Mouse (Mus musculus) forebrain, embryonic 15.5 days (tissue): ENCODE measurements at regions not wholly inside any gene's neighbourhood (a gene's known extent, or its start where the extent isn't known, plus 50 kb on each side); places are given as distances from the start of the nearest gene placed in this dataset.

Source experiments
- ATAC-seq: fragments of 200-750 bp; cut with Nextera tagmentation; replicated peaks from 2 replicates; pipeline ENCODE4 v1.8.0; 2017; ENCODE audit warnings: mild to moderate bottlenecking, moderate TSS enrichment, moderate library complexity
- H3K27ac ChIP-seq: fragments of 300-500 bp; sonication (generic); replicated peaks from 2 replicates; pipeline ENCODE4 v1.5.1; 2015; ENCODE audit warnings: mild to moderate bottlenecking, inconsistent platforms
- H3K27me3 ChIP-seq: fragments of 300-500 bp; sonication (generic); 2 replicates; pipeline ENCODE4 v1.6.1; 2015; ENCODE audit warnings: inconsistent platforms
- H3K36me3 ChIP-seq: fragments of 300-500 bp; sonication (generic); 2 replicates; pipeline ENCODE4 v1.6.1; 2015; ENCODE audit warnings: mild to moderate bottlenecking, inconsistent platforms
- H3K4me1 ChIP-seq: fragments of 300-500 bp; sonication (generic); 2 replicates; pipeline ENCODE4 v1.6.1; 2015; ENCODE audit warnings: inconsistent platforms
- H3K4me2 ChIP-seq: fragments of 300-500 bp; sonication (generic); replicated peaks from 2 replicates; pipeline ENCODE4 v1.6.1; 2015; ENCODE audit warnings: mild to moderate bottlenecking, inconsistent platforms
- H3K4me3 ChIP-seq: fragments of 300-500 bp; sonication (generic); 2 replicates; pipeline ENCODE4 v1.5.1; 2015; ENCODE audit warnings: mild to moderate bottlenecking, inconsistent platforms
- H3K9ac ChIP-seq: fragments of 300-500 bp; sonication (generic); replicated peaks from 2 replicates; pipeline ENCODE4 v1.6.1; 2015; ENCODE audit warnings: mild to moderate bottlenecking, inconsistent platforms
- H3K9me3 ChIP-seq: fragments of 300-500 bp; sonication (generic); 2 replicates; pipeline ENCODE4 v1.6.1; 2016; ENCODE audit warnings: inconsistent platforms
- WGBS: fragments of 180-500 bp; shearing (Covaris S2); methylation state at CpG from one replicate; pipeline ENCODE4 v1.1.7; 2015; ENCODE audit warnings: mixed read lengths; 5-methylcytosine and 5-hydroxymethylcytosine counted together

DNA sequence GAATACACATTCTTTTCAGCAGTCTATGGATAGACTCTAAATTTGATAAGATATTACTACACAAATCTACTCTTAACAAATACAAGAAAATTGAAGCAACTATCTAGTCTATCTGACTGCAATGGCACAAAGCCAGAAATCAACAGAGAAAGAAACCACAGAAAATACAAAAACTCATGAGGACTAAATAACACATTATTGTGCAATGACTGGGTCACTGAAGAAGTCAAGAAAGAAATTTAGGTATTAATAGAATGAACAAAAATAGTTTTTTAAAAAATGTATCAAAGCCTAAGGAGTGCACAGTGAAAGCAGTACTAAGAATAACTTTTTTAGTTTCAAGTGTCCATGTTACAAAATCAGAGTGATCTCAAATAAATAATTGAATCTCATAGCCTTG, 202.2 kb downstream of the Mylk4 start:
- Histone ChIP-seq H3K27me3 (no peaks in the 10 kb centered on the region), H3K4me1 (no peaks in the 10 kb centered on the region), H3K27ac (no peak overlapping the region), H3K4me3 (no peak overlapping the region), H3K9ac (no peak overlapping the region), H3K9me3 (no peaks in the 10 kb centered on the region), H3K4me2 (no peak overlapping the region), H3K36me3 (no peaks in the 10 kb centered on the region)
- ATAC-seq: no peak

DNA sequence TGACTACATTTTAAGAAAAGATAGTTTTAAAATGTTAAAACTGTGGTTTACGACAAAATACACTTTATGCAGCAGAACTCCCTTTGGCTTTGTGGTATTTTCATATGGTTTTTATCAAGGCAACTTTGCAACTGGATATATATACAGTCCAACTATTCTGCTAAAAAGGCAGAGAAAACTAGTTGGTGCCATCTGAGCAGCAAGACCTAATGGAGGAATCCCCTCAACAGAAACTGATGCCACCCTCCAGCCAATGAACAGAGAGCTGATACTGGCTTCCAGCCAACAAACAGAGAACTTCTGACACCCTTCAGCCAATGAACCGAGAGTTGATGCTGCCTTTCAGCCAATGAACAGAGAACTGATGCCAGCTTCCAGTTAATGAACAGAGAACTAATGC, 215.9 kb downstream of the Mylk4 start:
- Histone ChIP-seq H3K9ac (no peak overlapping the region), H3K27me3 (no peaks in the 10 kb centered on the region), H3K9me3 (no peaks in the 10 kb centered on the region), H3K4me2 (no peak overlapping the region), H3K4me1 (no peaks in the 10 kb centered on the region), H3K27ac (no peak overlapping the region), H3K36me3 (no peaks in the 10 kb centered on the region), H3K4me3 (no peak overlapping the region)
- WGBS: 83% methylated on average over 2 of the region's 2 CpGs
- no peak for ATAC-seq

DNA sequence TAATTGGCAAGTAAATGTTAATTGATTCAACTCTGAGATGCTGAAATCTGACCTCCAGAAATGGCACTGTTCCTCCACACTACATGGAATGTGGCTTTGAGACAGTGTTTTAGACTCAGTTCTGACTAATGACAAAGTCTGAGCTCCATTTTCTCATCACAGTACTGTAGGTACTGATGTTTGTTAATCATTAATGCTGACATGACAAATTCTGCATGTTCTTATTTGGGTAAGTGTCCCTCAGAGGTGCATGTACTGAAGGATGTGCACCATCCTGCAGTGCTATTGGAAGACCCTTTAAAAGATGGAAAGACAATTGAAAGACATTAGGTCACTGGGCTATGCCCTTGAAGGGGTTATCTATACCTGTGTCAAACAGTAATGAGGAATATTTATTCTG, 222.1 kb upstream of the Gmds start:
- no peaks in the 10 kb centered on the region for H3K27me3 ChIP-seq
- H3K4me2 ChIP-seq: no peak overlapping the region
- no peak overlapping the region for H3K27ac ChIP-seq
- no peak overlapping the region for H3K4me3 ChIP-seq
- no peaks in the 10 kb centered on the region for H3K4me1 ChIP-seq
- no peaks in the 10 kb centered on the region for H3K9me3 ChIP-seq
- no peak for ATAC-seq
- H3K9ac ChIP-seq: no peak overlapping the region
- no peaks in the 10 kb centered on the region for H3K36me3 ChIP-seq

DNA sequence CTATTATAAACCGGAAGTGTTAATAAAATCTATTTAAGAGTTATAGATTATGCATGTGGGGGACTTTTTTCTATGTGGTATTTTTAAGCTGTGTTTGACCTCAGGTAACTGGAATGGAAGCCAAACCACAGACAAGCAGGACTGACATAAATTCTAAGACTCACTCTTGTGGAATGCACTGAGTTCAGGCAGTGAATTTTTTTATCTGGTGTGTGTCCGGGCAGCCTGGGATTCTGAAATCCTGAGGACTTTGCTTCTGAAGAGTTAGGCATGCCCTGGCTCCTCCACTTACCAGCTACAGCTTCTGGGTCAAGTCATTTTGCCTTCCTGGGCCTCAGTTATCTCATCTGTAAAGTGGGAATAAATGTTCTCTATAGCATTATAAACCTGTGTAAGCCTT, 217.9 kb upstream of the Gmds start:
- Histone ChIP-seq H3K4me2 (no peak overlapping the region), H3K4me1 (no peaks in the 10 kb centered on the region), H3K27ac (no peak overlapping the region), H3K27me3 (no peaks in the 10 kb centered on the region), H3K9me3 (no peaks in the 10 kb centered on the region), H3K36me3 (no peaks in the 10 kb centered on the region), H3K9ac (no peak overlapping the region), H3K4me3 (no peak overlapping the region)
- 94% methylated on average over 2 of the region's 2 CpGs for WGBS
- ATAC-seq: no peak

DNA sequence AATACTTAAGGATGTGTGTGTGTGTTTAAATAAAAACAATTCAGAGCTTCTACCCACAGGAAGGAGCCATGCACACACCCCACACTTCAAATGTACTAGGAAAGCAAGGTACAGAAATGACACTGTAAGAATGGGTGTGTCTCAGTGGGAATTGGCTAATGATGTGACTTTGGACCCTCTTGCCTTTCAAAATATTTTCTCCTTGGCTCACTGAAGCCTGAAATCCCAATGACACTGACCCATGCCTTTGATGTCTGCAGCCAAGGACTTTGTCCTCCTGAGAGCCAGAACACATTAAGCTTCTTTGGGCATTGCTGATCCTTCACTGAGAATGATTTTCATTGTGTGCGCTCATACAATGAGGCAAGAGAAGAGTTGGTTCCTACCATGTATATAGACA, 216.5 kb upstream of the Gmds start:
- no peaks in the 10 kb centered on the region for H3K9me3 ChIP-seq
- ATAC-seq: no peak
- no peaks in the 10 kb centered on the region for H3K4me1 ChIP-seq
- H3K4me2 ChIP-seq: no peak overlapping the region
- H3K27me3 ChIP-seq: no peaks in the 10 kb centered on the region
- H3K4me3 ChIP-seq: no peak overlapping the region
- H3K27ac ChIP-seq: no peak overlapping the region
- WGBS: 96% methylated on average over 1 of the region's 1 CpGs
- no peaks in the 10 kb centered on the region for H3K36me3 ChIP-seq
- no peak overlapping the region for H3K9ac ChIP-seq

DNA sequence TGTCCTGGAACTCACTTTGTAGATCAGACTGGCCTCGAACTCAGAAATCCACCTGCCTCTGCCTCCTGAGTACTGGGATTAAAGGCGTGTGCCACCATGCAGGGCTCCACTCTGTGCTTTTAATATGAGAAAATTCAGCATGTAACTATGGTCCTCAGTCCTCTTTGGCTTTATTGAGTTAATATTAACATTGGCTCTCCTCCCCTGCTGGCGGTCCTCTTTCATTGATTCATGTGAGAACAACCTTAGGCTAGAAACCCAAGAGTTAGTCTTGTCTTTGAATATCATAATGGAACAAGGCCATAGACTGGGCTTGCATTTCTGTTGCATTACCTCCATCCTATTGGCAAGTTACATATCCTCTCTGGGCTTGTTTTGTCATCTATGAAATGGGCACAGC, 216.1 kb upstream of the Gmds start:
- Histone ChIP-seq H3K27ac (no peak overlapping the region), H3K4me2 (no peak overlapping the region), H3K27me3 (no peaks in the 10 kb centered on the region), H3K9me3 (no peaks in the 10 kb centered on the region), H3K9ac (no peak overlapping the region), H3K36me3 (no peaks in the 10 kb centered on the region), H3K4me1 (no peaks in the 10 kb centered on the region), H3K4me3 (no peak overlapping the region)
- WGBS: 96% methylated on average over 3 of the region's 3 CpGs
- ATAC-seq: no peak

DNA sequence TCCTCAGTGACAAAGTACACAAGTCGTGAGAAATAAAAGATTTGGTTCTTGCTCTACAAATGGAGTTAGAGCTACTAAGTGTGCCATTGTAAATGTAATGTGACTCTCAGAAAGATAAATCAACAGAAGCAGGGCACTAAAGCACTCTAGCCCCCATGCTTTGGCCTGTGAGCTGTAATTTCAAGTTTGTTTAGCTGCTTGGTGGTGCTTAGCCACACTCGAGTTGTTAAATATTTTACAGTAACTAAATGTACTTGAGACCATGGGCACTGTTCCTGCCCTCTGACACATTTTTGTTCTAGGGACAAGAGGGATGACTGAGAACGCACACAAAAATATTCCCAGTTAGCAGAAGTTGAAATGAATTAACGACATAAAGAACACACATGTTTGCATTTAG, 214.6 kb upstream of the Gmds start:
- H3K27ac ChIP-seq: no peak overlapping the region
- H3K27me3 ChIP-seq: no peaks in the 10 kb centered on the region
- no peaks in the 10 kb centered on the region for H3K9me3 ChIP-seq
- ATAC-seq: no peak
- WGBS: 86% methylated on average over 4 of the region's 4 CpGs
- no peak overlapping the region for H3K9ac ChIP-seq
- H3K4me1 ChIP-seq: no peaks in the 10 kb centered on the region
- H3K4me2 ChIP-seq: no peak overlapping the region
- H3K36me3 ChIP-seq: no peaks in the 10 kb centered on the region
- H3K4me3 ChIP-seq: no peak overlapping the region

DNA sequence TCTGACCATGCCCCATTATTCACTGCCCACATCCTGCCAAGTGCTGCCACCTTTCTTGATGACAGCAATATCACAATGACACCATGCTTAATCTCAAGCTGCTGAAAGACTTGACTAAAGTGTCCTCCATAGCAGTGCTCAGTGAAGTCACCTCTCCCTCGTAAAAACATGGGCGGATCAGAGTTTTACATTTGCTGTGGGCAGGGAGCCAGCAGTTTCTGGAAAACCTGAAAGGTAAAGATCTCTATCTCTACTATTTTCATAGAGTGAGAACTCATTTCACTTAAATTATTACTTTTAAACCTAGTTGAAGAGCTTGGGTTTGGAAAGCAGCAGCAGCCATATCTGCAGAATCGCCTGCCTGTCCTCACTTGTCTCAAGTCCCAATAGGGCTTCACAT, 211.6 kb upstream of the Gmds start:
- H3K36me3 ChIP-seq: no peaks in the 10 kb centered on the region
- WGBS: 89% methylated on average over 3 of the region's 3 CpGs

DNA sequence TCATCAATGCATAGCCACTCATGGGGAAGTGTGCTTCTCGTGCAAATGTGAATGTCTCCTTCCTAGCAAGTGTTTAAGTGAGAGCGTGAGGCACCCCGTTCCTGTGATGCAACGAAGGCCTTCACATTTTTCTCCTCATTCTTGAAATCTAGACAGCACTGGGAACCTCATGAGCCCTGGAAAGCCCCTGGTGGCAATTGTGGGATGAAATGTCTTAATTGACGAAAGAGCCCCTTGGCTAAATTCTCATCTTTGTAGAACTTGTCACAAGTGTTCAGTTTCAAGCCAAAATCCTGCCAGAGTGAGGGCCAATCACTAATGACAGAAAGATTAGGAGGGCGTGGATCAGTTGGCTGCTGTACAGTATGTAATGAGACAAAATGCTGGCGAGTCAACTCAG, 208.6 kb upstream of the Gmds start:
- H3K9ac ChIP-seq: no peak overlapping the region
- no peak overlapping the region for H3K27ac ChIP-seq
- no peaks in the 10 kb centered on the region for H3K9me3 ChIP-seq
- no peak overlapping the region for H3K4me2 ChIP-seq
- H3K4me1 ChIP-seq: no peaks in the 10 kb centered on the region
- H3K4me3 ChIP-seq: no peak overlapping the region
- no peaks in the 10 kb centered on the region for H3K27me3 ChIP-seq
- 73% methylated on average over 7 of the region's 7 CpGs for WGBS
- no peak for ATAC-seq
- no peaks in the 10 kb centered on the region for H3K36me3 ChIP-seq

More for the DNA sequence above, 211.6 kb upstream of the Gmds start:
- H3K4me3 ChIP-seq: no peak overlapping the region
- ATAC-seq: no peak
- H3K4me1 ChIP-seq: no peaks in the 10 kb centered on the region
- H3K9ac ChIP-seq: no peak overlapping the region
- no peak overlapping the region for H3K4me2 ChIP-seq
- H3K27me3 ChIP-seq: no peaks in the 10 kb centered on the region
- H3K27ac ChIP-seq: no peak overlapping the region
- H3K9me3 ChIP-seq: no peaks in the 10 kb centered on the region

DNA sequence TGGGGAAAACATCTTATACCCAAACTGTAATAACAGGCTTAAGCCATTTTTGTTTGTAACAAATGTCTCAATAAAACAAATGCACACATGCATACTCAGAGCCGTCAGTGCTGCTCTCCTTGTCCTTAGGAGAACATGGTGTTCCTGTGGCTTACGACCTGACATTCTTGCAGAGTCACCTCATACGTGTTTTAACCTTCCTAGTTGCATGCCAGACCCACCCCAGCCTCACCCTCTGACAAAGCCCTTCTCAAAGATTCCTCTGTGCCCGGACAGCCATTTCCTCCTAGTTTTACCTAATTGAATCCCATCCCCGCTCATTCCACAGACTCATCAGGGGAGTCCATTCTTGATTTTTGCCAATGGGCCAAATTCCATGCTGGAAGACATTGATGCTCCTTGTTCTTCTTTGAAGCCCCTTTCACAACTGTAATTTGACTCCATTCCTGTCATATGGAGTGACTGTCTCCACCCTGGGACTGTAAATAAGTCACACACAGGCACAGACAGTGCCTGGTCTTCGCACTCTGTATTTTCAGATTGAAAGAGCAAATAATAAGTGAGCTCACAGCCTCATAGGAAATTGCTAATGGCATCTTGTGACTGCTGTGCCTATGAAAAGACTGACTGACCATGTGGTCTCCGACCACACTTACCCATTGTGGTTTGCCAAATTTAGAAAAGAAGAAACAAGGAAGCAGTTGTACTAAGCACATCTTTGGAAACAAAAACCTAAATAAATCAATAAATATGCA, 206.6 kb upstream of the Gmds start:
- Histone ChIP-seq H3K4me2 (no peak overlapping the region), H3K9ac (no peak overlapping the region), H3K9me3 (no peaks in the 10 kb centered on the region), H3K27ac (no peak overlapping the region), H3K36me3 (no peaks in the 10 kb centered on the region), H3K4me3 (no peak overlapping the region), H3K27me3 (no peaks in the 10 kb centered on the region), H3K4me1 (no peaks in the 10 kb centered on the region)
- no peak for ATAC-seq
- WGBS: 71% methylated on average over 7 of the region's 7 CpGs

DNA sequence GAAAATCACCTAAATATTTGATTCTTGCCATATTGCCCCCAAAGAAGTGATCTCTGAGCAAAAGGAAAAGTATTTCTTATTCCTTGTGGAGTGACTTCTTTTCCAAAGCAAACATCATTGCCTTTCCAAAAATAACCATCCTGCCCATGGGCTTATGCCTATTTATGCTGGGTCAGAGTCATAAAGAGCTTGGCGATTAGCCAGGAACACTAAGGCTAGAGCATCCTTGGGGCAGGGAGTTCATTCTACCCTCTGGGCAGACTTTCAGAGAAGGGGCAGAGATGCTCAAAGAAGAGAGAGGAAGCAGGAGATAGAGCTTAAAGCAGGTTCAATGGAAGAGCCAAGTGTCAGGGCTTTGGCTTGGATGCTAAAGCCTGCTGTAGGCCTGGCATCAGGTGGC, 203.1 kb upstream of the Gmds start:
- H3K36me3 ChIP-seq: no peaks in the 10 kb centered on the region
- no peaks in the 10 kb centered on the region for H3K4me1 ChIP-seq
- no peaks in the 10 kb centered on the region for H3K9me3 ChIP-seq
- H3K4me2 ChIP-seq: no peak overlapping the region
- no peak overlapping the region for H3K9ac ChIP-seq
- no peaks in the 10 kb centered on the region for H3K27me3 ChIP-seq
- H3K4me3 ChIP-seq: no peak overlapping the region
- H3K27ac ChIP-seq: no peak overlapping the region
- 95% methylated on average over 1 of the region's 1 CpGs for WGBS
- no peak for ATAC-seq

DNA sequence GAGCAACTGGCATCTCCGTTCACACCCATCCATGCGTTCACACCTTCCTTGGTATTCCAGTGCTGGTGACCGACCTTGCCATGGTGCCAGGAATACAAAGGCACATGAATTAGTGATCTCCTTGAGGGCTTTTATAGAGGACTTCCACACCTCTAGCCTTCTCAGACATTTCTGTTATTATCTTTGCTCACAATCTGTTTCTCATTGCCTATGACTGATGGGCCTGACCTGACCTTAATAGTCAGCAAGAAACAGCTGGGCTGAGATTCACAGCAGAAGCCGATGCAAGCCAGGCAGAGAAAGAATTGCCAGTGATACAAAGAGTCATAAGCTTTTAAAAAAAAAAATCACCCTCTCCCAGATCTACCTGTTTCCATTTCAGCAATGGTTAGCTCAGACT, 197.7 kb upstream of the Gmds start:
- H3K27me3 ChIP-seq: no peaks in the 10 kb centered on the region
- no peak for ATAC-seq
- no peaks in the 10 kb centered on the region for H3K9me3 ChIP-seq
- no peaks in the 10 kb centered on the region for H3K4me1 ChIP-seq
- H3K27ac ChIP-seq: no peak overlapping the region
- no peak overlapping the region for H3K4me2 ChIP-seq
- 91% methylated on average over 4 of the region's 4 CpGs for WGBS
- H3K9ac ChIP-seq: no peak overlapping the region
- no peaks in the 10 kb centered on the region for H3K36me3 ChIP-seq
- H3K4me3 ChIP-seq: no peak overlapping the region

DNA sequence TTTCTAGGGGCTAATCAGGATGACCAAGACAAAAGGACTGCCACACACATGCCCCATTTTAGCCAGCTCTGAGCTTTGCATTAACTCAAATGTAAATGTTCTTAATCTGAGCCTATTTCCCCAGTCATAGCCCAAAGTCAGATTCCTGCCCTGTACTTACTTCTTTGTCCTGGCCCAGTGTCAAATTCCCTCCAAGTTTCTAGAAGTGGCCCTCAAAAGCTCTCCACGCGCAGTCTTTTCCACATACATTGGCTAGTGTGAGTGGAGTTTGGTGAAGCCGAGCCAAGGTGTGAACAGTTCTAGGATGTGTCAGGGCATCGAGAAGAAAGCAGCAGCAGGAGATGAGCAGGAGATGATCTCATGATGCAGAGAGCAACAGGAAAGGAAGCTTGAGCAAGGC, 197.1 kb upstream of the Gmds start:
- Histone ChIP-seq H3K4me3 (no peak overlapping the region), H3K27me3 (no peaks in the 10 kb centered on the region), H3K36me3 (no peaks in the 10 kb centered on the region), H3K4me2 (no peak overlapping the region), H3K27ac (no peak overlapping the region), H3K9ac (no peak overlapping the region), H3K4me1 (no peaks in the 10 kb centered on the region), H3K9me3 (no peaks in the 10 kb centered on the region)
- no peak for ATAC-seq
- WGBS: 93% methylated on average over 4 of the region's 4 CpGs
